Mouse (Mus musculus) forebrain, embryonic 15.5 days (tissue): ENCODE measurements around the gene Prkg1. TPM values are rescaled to one million over a fixed set of nuclear protein-coding genes. Genes with fewer than 3 reads are reported as not detected.

Source experiments
- ATAC-seq: fragments of 200-750 bp; cut with Nextera tagmentation; replicated peaks from 2 replicates; pipeline ENCODE4 v1.8.0; 2017; ENCODE audit warnings: mild to moderate bottlenecking, moderate TSS enrichment, moderate library complexity
- H3K27ac ChIP-seq: fragments of 300-500 bp; sonication (generic); replicated peaks from 2 replicates; pipeline ENCODE4 v1.5.1; 2015; ENCODE audit warnings: mild to moderate bottlenecking, inconsistent platforms
- H3K27me3 ChIP-seq: fragments of 300-500 bp; sonication (generic); 2 replicates; pipeline ENCODE4 v1.6.1; 2015; ENCODE audit warnings: inconsistent platforms
- H3K36me3 ChIP-seq: fragments of 300-500 bp; sonication (generic); 2 replicates; pipeline ENCODE4 v1.6.1; 2015; ENCODE audit warnings: mild to moderate bottlenecking, inconsistent platforms
- H3K4me1 ChIP-seq: fragments of 300-500 bp; sonication (generic); 2 replicates; pipeline ENCODE4 v1.6.1; 2015; ENCODE audit warnings: inconsistent platforms
- H3K4me2 ChIP-seq: fragments of 300-500 bp; sonication (generic); replicated peaks from 2 replicates; pipeline ENCODE4 v1.6.1; 2015; ENCODE audit warnings: mild to moderate bottlenecking, inconsistent platforms
- H3K4me3 ChIP-seq: fragments of 300-500 bp; sonication (generic); 2 replicates; pipeline ENCODE4 v1.5.1; 2015; ENCODE audit warnings: mild to moderate bottlenecking, inconsistent platforms
- H3K9ac ChIP-seq: fragments of 300-500 bp; sonication (generic); replicated peaks from 2 replicates; pipeline ENCODE4 v1.6.1; 2015; ENCODE audit warnings: mild to moderate bottlenecking, inconsistent platforms
- H3K9me3 ChIP-seq: fragments of 300-500 bp; sonication (generic); 2 replicates; pipeline ENCODE4 v1.6.1; 2016; ENCODE audit warnings: inconsistent platforms
- WGBS: fragments of 180-500 bp; shearing (Covaris S2); methylation state at CpG from one replicate; pipeline ENCODE4 v1.1.7; 2015; ENCODE audit warnings: mixed read lengths; 5-methylcytosine and 5-hydroxymethylcytosine counted together
- polyA plus RNA-seq: library from polyadenylated mRNA; unstranded; fragments of >200 nt; fragmentation: Nextera tagmentation; extraction: Ambion mirVana; gene quantifications from 2 replicates; pipeline ENCODE4 v1.2.1, GENCODE M21; 2015

The Prkg1 gene
- polyA plus RNA-seq, 1 experiment from 2014 or later, result 2.2 TPM

GRCm38 (mm10) chr19:31104764-31105163 is 660.1 kb downstream of the Prkg1 start:
- H3K27me3 ChIP-seq, result no peaks in the 10 kb centered on the region
- H3K9me3 ChIP-seq, result no peaks in the 10 kb centered on the region
- no peak overlapping the region for H3K27ac ChIP-seq
- H3K36me3 ChIP-seq, result no peaks in the 10 kb centered on the region
- no peak overlapping the region for H3K4me3 ChIP-seq
- 89% methylated on average over 6 of the region's 6 CpGs for WGBS
- H3K4me2 ChIP-seq, result no peak overlapping the region
- H3K9ac ChIP-seq, result no peak overlapping the region
- no peak for ATAC-seq
- H3K4me1 ChIP-seq, result no peaks in the 10 kb centered on the region

GRCm38 (mm10) chr19:31099369-31099768 is 665.5 kb downstream of the Prkg1 start:
- Histone ChIP-seq H3K27me3 (no peaks in the 10 kb centered on the region), H3K4me3 (no peak overlapping the region), H3K9me3 (no peaks in the 10 kb centered on the region), H3K36me3 (no peaks in the 10 kb centered on the region), H3K27ac (no peak overlapping the region), H3K4me1 (no peaks in the 10 kb centered on the region), H3K4me2 (no peak overlapping the region), H3K9ac (no peak overlapping the region)
- WGBS, result 90% methylated on average over 3 of the region's 3 CpGs
- no peak for ATAC-seq

- no peak for ATAC-seq
- H3K36me3 ChIP-seq, result no peaks in the 10 kb centered on the region
- no peak overlapping the region for H3K9ac ChIP-seq
- no peak overlapping the region for H3K4me3 ChIP-seq
- WGBS, result 71% methylated on average over 3 of the region's 3 CpGs
- no peak overlapping the region for H3K27ac ChIP-seq
- H3K4me1 ChIP-seq, result no peaks in the 10 kb centered on the region
- no peak overlapping the region for H3K4me2 ChIP-seq
- H3K9me3 ChIP-seq, result no peaks in the 10 kb centered on the region
- H3K27me3 ChIP-seq, result no peaks in the 10 kb centered on the region
These were observed 667.0 kb downstream of the Prkg1 start for GRCm38 (mm10) chr19:31097857-31098256.

GRCm38 (mm10) chr19:31083761-31084160 is 681.1 kb downstream of the Prkg1 start:
- WGBS, result 97% methylated on average over 8 of the region's 8 CpGs
- H3K4me2 ChIP-seq, result peak overlapping the region; percentile 82
- no peaks in the 10 kb centered on the region for H3K27me3 ChIP-seq
- no peak overlapping the region for H3K27ac ChIP-seq
- no peaks in the 10 kb centered on the region for H3K9me3 ChIP-seq
- peak overlapping the region; percentile 63; the same call in 1 of the 2 replicates for H3K9ac ChIP-seq
- ATAC-seq, result no peak
- H3K4me1 ChIP-seq, result peaks cover 24% of the 10 kb centered on the region
- H3K36me3 ChIP-seq, result peaks cover 32% of the 10 kb centered on the region
- peak overlapping the region; percentile 66 for H3K4me3 ChIP-seq

- H3K27me3 ChIP-seq, result no peaks in the 10 kb centered on the region
- H3K4me1 ChIP-seq, result peaks cover 28% of the 10 kb centered on the region
- peak within 1 kb of the TSS; percentile 66 for H3K4me3 ChIP-seq
- no peaks in the 10 kb centered on the region for H3K9me3 ChIP-seq
- peaks cover 32% of the 10 kb centered on the region for H3K36me3 ChIP-seq
- 2% methylated on average over 56 of the region's 56 CpGs for WGBS
- H3K9ac ChIP-seq, result peak within 1 kb of the TSS; percentile 63
- peak within 1 kb of the TSS; percentile 82 for H3K27ac ChIP-seq
- peak within 1 kb of the TSS; percentile 82 for H3K4me2 ChIP-seq
- ATAC-seq, result peak; percentile 100
These were observed 682.0 kb downstream of the Prkg1 start, which contains the start of gene Cstf2t for GRCm38 (mm10) chr19:31082662-31083429. Gene Cstf2t, plus strand, starts transcription at chr19:31082837.

DNA sequence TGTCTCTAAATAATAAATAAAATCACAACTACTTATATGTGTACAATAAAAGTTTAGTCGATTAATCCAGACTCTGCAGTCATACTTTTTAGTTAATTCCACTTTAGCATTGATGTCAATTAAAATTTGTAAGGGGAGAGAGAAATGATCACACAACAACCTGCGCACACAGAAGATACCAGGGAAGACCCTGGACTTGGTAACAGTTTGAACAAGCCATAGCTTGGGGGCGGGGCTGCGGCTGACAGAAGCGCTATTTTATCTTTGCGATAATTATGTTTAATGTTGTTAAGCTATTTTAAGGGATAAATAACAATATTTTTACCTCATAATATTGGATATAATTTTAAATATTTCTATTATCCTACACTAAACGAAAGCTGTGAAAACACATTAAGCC is 682.6 kb downstream of the Prkg1 start:
- Histone ChIP-seq H3K27ac (peak overlapping the region; percentile 82), H3K4me3 (peak overlapping the region; percentile 66), H3K4me1 (peaks cover 28% of the 10 kb centered on the region), H3K27me3 (no peaks in the 10 kb centered on the region), H3K9ac (peak overlapping the region; percentile 47), H3K4me2 (peak overlapping the region; percentile 57), H3K9me3 (no peaks in the 10 kb centered on the region), H3K36me3 (peaks cover 29% of the 10 kb centered on the region)
- WGBS, result 17% methylated on average over 7 of the region's 7 CpGs
- ATAC-seq, result peak; percentile 68

- Histone ChIP-seq H3K9me3 (no peaks in the 10 kb centered on the region), H3K4me1 (peaks cover 15% of the 10 kb centered on the region), H3K36me3 (no peaks in the 10 kb centered on the region), H3K4me2 (no peak overlapping the region), H3K27ac (no peak overlapping the region), H3K9ac (no peak overlapping the region), H3K4me3 (no peak overlapping the region), H3K27me3 (no peaks in the 10 kb centered on the region)
- WGBS, result 36% methylated on average over 3 of the region's 3 CpGs
- no peak for ATAC-seq
These were observed 686.6 kb downstream of the Prkg1 start for GRCm38 (mm10) chr19:31078241-31078640.

DNA sequence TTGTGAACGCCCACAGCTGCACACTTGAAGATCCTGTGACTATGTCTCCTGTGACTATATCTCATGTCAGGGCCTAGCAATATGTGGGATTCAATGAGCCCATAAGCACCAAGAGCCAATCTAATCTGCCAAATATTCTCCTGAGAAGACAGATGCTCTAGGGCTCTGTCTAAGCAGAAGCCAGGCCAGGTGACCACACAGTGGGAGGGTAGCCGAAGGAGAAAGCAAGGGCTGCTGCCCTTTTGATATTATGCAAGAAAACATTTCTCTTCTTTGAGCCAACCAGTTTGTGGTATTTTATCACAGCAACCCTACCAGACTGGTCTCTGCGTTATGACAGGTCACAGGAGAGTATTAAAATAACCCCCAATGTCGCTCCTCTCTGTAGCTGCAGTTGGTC is 688.7 kb downstream of the Prkg1 start:
- no peaks in the 10 kb centered on the region for H3K9me3 ChIP-seq
- no peak overlapping the region for H3K9ac ChIP-seq
- H3K4me3 ChIP-seq, result no peak overlapping the region
- H3K4me2 ChIP-seq, result no peak overlapping the region
- no peaks in the 10 kb centered on the region for H3K27me3 ChIP-seq
- no peak overlapping the region for H3K27ac ChIP-seq
- no peak for ATAC-seq
- H3K4me1 ChIP-seq, result peaks cover 9% of the 10 kb centered on the region
- H3K36me3 ChIP-seq, result no peaks in the 10 kb centered on the region
- 91% methylated on average over 4 of the region's 4 CpGs for WGBS

DNA sequence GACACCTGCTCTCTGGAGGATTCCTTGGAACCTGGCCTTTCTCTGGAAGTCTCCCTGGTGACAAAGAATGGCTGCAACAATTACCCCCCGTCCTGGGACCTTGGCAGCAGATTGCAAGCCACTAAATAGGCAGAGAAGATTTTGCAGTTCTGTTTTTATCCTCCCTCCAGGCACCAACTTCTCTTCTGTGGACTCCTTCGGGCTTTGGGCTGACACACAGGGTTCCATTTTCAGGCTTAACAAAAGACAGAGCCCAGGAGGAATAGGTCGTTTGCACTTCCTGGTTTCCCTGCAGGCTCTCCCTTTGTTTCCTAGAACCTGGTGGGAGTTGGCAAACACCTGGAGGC is 690.1 kb downstream of the Prkg1 start:
- Histone ChIP-seq H3K27ac (no peak overlapping the region), H3K9ac (no peak overlapping the region), H3K9me3 (no peaks in the 10 kb centered on the region), H3K27me3 (no peaks in the 10 kb centered on the region), H3K36me3 (no peaks in the 10 kb centered on the region), H3K4me2 (peak overlapping the region; percentile 29), H3K4me1 (peaks cover 9% of the 10 kb centered on the region), H3K4me3 (no peak overlapping the region)
- 4% methylated on average over 3 of the region's 3 CpGs for WGBS
- no peak for ATAC-seq

DNA sequence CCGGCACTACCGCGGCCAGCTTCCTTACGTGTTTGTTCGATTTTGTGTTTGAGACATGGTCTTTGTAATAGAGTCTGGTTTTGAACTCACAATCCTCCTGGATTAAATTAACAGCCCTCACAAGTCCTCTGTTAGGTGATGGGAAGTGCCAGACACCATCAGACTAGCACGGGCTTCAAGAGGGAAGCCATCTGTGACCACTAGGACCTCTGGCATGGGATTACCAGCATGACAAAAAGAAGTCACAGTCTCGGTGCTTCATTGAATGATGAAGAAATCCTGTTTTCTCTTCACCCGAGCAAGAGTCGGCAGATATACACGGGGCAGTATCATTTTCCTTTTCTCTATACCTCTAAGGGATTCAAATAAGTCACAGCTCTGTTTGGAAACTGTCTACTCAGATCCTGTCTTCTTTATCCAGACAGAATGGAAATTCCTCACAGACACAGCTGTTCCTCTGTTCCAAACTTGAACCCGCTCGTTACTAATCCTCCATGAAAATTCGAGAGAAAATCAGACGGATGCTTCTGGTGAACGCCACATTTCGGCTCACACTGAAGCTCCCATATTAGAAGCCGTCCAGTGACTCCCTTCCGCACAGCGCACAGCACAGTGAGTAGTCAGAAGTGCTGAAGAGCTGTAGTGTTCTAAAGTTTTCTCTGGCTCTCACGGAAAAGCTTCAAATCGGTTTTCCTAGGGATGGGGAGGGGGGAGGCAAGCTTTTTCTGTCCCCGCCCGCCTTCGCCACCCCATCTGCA is 690.7 kb downstream of the Prkg1 start:
- Histone ChIP-seq H3K9ac (no peak overlapping the region), H3K9me3 (no peaks in the 10 kb centered on the region), H3K27ac (no peak overlapping the region), H3K4me3 (no peak overlapping the region), H3K4me2 (peak overlapping the region; percentile 29), H3K4me1 (peaks cover 9% of the 10 kb centered on the region), H3K27me3 (no peaks in the 10 kb centered on the region), H3K36me3 (no peaks in the 10 kb centered on the region)
- no peak for ATAC-seq
- 32% methylated on average over 24 of the region's 24 CpGs for WGBS

DNA sequence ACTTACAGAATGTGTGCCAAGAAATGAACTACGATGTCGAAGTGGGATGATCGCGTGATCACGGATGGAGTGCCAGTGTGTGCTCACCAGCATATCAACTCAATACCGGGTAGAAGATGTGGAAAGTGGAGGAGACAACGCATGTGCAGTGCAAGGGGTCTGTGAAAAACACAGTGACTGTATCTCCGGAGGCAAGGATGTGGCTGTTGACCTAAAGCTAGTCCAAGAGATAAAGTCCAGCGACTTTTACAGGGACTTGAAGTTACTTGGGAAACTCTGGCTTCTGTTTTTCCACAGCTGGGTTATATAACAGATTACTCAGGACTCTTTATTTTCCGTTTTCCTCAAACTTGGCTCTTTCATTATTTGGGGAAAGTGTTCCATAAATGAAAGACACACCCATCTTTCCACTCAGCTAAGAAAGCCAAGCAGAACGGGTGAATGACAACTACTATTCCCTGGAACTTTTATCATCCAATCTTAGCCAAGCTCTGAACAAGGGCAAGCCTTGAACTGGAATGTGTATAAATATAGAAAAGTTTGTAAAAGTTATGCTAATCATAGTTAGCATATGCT is 699.5 kb downstream of the Prkg1 start:
- H3K4me3 ChIP-seq, result no peak overlapping the region
- H3K9ac ChIP-seq, result no peak overlapping the region
- no peaks in the 10 kb centered on the region for H3K27me3 ChIP-seq
- ATAC-seq, result no peak
- H3K4me1 ChIP-seq, result no peaks in the 10 kb centered on the region
- no peaks in the 10 kb centered on the region for H3K9me3 ChIP-seq
- no peak overlapping the region for H3K4me2 ChIP-seq
- no peak overlapping the region for H3K27ac ChIP-seq
- H3K36me3 ChIP-seq, result no peaks in the 10 kb centered on the region
- WGBS, result 85% methylated on average over 11 of the region's 11 CpGs

- no peak overlapping the region for H3K4me3 ChIP-seq
- H3K4me2 ChIP-seq, result no peak overlapping the region
- H3K4me1 ChIP-seq, result no peaks in the 10 kb centered on the region
- no peaks in the 10 kb centered on the region for H3K9me3 ChIP-seq
- no peaks in the 10 kb centered on the region for H3K27me3 ChIP-seq
- H3K9ac ChIP-seq, result no peak overlapping the region
- H3K36me3 ChIP-seq, result no peaks in the 10 kb centered on the region
- no peak overlapping the region for H3K27ac ChIP-seq
- WGBS, result 94% methylated on average over 1 of the region's 1 CpGs
- ATAC-seq, result no peak
These were observed 700.1 kb downstream of the Prkg1 start for GRCm38 (mm10) chr19:31064740-31065139.
